Mouse (Mus musculus) left cerebral cortex, adult 9 months (tissue): ENCODE results near the gene Rgs3.

Experiments
- DNase-seq, 2 experiments: peaks; one replicate each; pipeline ENCODE4 v3.0.0; 2022; ENCODE audit warnings: low spot score in 2 of 2

Gene Rgs3

GRCm38 (mm10) chr4:62688142-62688541, 128.5 kb downstream of the Rgs3 start:
- DNase-seq = no peak

- no peak for DNase-seq
Measured at GRCm38 (mm10) chr4:62690997-62691396, 131.3 kb downstream of the Rgs3 start.

- no peak for DNase-seq
Measured at GRCm38 (mm10) chr4:62691625-62692024, 132.0 kb downstream of the Rgs3 start.

GRCm38 (mm10) chr4:62693839-62694238, 134.2 kb downstream of the Rgs3 start:
- DNase-seq = no peak

- no peak for DNase-seq
Measured at GRCm38 (mm10) chr4:62694703-62695439, 135.2 kb downstream of the Rgs3 start.

GRCm38 (mm10) chr4:62695523-62695922, 135.9 kb downstream of the Rgs3 start:
- DNase-seq = no peak

- DNase-seq = peak in 1 of 2 experiments; percentile 70
Measured at GRCm38 (mm10) chr4:62695946-62696345, 136.3 kb downstream of the Rgs3 start.

GRCm38 (mm10) chr4:62696699-62697404, 137.2 kb downstream of the Rgs3 start:
- DNase-seq = peak; percentile 46 to 49

GRCm38 (mm10) chr4:62697469-62697868, 137.8 kb downstream of the Rgs3 start:
- DNase-seq = peak; percentile 49 to 92

- DNase-seq = no peak
Measured at GRCm38 (mm10) chr4:62698521-62698920, 138.9 kb downstream of the Rgs3 start.

- DNase-seq = peak; percentile 95 to 96
Measured at GRCm38 (mm10) chr4:62699191-62699812, 139.7 kb downstream of the Rgs3 start.

- no peak for DNase-seq
Measured at GRCm38 (mm10) chr4:62700426-62700825, 140.8 kb downstream of the Rgs3 start.

GRCm38 (mm10) chr4:62703151-62703550, 143.5 kb downstream of the Rgs3 start:
- no peak for DNase-seq

GRCm38 (mm10) chr4:62704204-62704603, 144.6 kb downstream of the Rgs3 start:
- no peak for DNase-seq

- no peak for DNase-seq
Measured at GRCm38 (mm10) chr4:62705013-62705412, 145.4 kb downstream of the Rgs3 start.

- no peak for DNase-seq
Measured at GRCm38 (mm10) chr4:62705749-62706148, 146.1 kb downstream of the Rgs3 start.

- DNase-seq = no peak
Measured at GRCm38 (mm10) chr4:62708084-62708483, 148.4 kb downstream of the Rgs3 start.

- no peak for DNase-seq
Measured at GRCm38 (mm10) chr4:62708994-62709393, 149.3 kb downstream of the Rgs3 start.

- DNase-seq = no peak
Measured at GRCm38 (mm10) chr4:62709448-62709847, 149.8 kb downstream of the Rgs3 start.

- DNase-seq = no peak
Measured at GRCm38 (mm10) chr4:62711159-62711558, 151.5 kb downstream of the Rgs3 start.

GRCm38 (mm10) chr4:62711582-62711981, 151.9 kb downstream of the Rgs3 start:
- DNase-seq = no peak

- DNase-seq = no peak
Measured at GRCm38 (mm10) chr4:62720861-62721260, 161.2 kb downstream of the Rgs3 start.

GRCm38 (mm10) chr4:62722021-62722426, 162.4 kb downstream of the Rgs3 start:
- DNase-seq = no peak
